Mouse (Mus musculus) neural tube, embryonic 12.5 days (tissue): Measurements from ENCODE around the gene Slc28a2. TPM values are rescaled to one million over a fixed set of nuclear protein-coding genes. Genes with fewer than 3 reads are reported as not detected.
"Not testable (repeated sequence)": the region's sequence is repeated elsewhere in the genome, so short reads cannot be mapped to it uniquely, and the experiment has no call there.

ENCODE experiments used
- ATAC-seq: fragments of 200-750 bp; cut with Nextera tagmentation; 2 replicates; pipeline ENCODE4 v1.8.0; 2017; ENCODE audit warnings: low read depth, mild to moderate bottlenecking, moderate TSS enrichment, moderate library complexity; ENCODE audit not compliant: low FRiP score
- H3K27ac ChIP-seq: fragments of 300-500 bp; sonication (generic); 2 replicates; pipeline ENCODE4 v1.5.1; 2016
- H3K27me3 ChIP-seq: fragments of 300-500 bp; sonication (generic); replicated peaks from 2 replicates; pipeline ENCODE4 v1.6.1; 2016; ENCODE audit warnings: mild to moderate bottlenecking
- H3K36me3 ChIP-seq: fragments of 300-500 bp; sonication (generic); 2 replicates; pipeline ENCODE4 v1.6.1; 2016; ENCODE audit warnings: mild to moderate bottlenecking
- H3K4me1 ChIP-seq: fragments of 300-500 bp; sonication (generic); 2 replicates; pipeline ENCODE4 v1.6.1; 2016
- H3K4me2 ChIP-seq: fragments of 300-500 bp; sonication (generic); replicated peaks from 2 replicates; pipeline ENCODE4 v1.6.1; 2016; ENCODE audit warnings: mild to moderate bottlenecking
- H3K4me3 ChIP-seq: fragments of 300-500 bp; sonication (generic); 2 replicates; pipeline ENCODE4 v1.5.1; 2016
- H3K9ac ChIP-seq: fragments of 300-500 bp; sonication (generic); 2 replicates; pipeline ENCODE4 v1.6.1; 2016; ENCODE audit warnings: mild to moderate bottlenecking
- H3K9me3 ChIP-seq: fragments of 300-500 bp; sonication (generic); 2 replicates; pipeline ENCODE4 v1.6.1; 2016; ENCODE audit warnings: mild to moderate bottlenecking
- WGBS: fragments of 180-500 bp; shearing (Covaris S2); methylation state at CpG from one replicate; pipeline ENCODE4 v1.1.7; 2016; 5-methylcytosine and 5-hydroxymethylcytosine counted together
- polyA plus RNA-seq: library from polyadenylated mRNA; unstranded; fragments of >200 nt; fragmentation: Nextera tagmentation; extraction: Ambion mirVana; gene quantifications from 2 replicates; pipeline ENCODE4 v1.2.1, GENCODE M21; 2016

The Slc28a2 gene
- 0.28 TPM in 1 of 2 replicates, not detected in the other for polyA plus RNA-seq

DNA sequence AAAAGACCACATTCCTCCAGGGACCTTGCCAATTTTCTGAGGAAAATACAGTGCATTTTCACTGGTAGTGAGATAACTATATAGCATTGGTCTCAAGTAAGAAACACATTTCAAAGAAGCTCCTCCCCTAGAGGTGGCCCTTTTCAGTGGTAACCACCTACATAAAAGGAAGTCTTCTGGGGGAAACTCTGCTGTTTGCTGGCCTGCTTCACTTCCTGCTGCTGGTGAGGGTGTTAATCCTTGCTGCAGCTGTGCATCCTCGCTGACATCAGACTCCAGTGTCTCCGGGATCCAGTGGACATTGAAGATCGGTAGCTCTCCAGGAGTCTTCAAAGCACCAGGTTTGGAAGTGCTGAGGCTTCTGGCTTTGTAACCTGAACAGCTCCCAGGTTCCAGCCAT lies at the start of gene Slc28a2:
Slc28a2 (plus strand) TSS at position 278 of the 400 bp plus-strand sequence.
- H3K36me3 ChIP-seq, H3K27ac ChIP-seq, H3K4me1 ChIP-seq, H3K9ac ChIP-seq, ATAC-seq, H3K9me3 ChIP-seq, H3K27me3 ChIP-seq, H3K4me2 ChIP-seq, H3K4me3 ChIP-seq: not testable (repeated sequence)
- 33% methylated on average over 3 of the region's 3 CpGs for WGBS

DNA sequence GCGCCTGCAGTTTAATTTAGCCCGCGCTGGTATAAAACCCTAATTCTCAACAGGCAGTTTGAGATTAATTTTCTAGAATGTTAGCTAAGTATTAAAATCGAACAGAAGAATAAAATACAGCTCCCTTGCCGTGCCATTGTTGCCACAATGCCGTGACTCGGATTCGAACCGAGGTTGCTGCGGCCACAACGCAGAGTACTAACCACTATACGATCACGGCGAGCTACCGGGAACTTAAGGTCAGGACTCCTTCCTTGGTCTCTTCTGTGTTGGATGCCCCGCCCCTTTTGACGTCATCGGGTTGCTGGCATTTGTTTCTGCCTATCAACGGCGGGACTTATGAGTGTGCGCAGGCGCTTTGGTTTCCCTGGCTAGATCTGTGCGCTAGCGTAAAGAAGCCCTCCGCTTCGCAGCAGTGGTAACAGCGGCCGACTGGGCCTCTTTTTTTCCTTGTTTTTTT lies 49.0 kb upstream of the Slc28a2 start:
- H3K36me3 ChIP-seq = no peaks in the 10 kb centered on the region
- H3K27me3 ChIP-seq = no peaks in the 10 kb centered on the region
- H3K27ac ChIP-seq = peak overlapping the region; percentile 82
- ATAC-seq = peak; percentile 87
- H3K9ac ChIP-seq = peak overlapping the region; percentile 62
- WGBS = under 1% methylated on average over 28 of the region's 28 CpGs
- no peaks in the 10 kb centered on the region for H3K4me1 ChIP-seq
- no peaks in the 10 kb centered on the region for H3K9me3 ChIP-seq
- H3K4me2 ChIP-seq = peak overlapping the region; percentile 53
- H3K4me3 ChIP-seq = peak overlapping the region; percentile 54

- Histone ChIP-seq H3K4me2 (peak overlapping the region; percentile 53), H3K9ac (peak overlapping the region; percentile 62), H3K4me3 (peak overlapping the region; percentile 54), H3K9me3 (no peaks in the 10 kb centered on the region), H3K4me1 (no peaks in the 10 kb centered on the region), H3K27me3 (no peaks in the 10 kb centered on the region), H3K27ac (peak overlapping the region; percentile 82), H3K36me3 (no peaks in the 10 kb centered on the region)
- WGBS = under 1% methylated on average over 26 of the region's 26 CpGs
- ATAC-seq = peak; percentile 84
Measured at GRCm38 (mm10) chr2:122377751-122378246, 48.5 kb upstream of the Slc28a2 start.

DNA sequence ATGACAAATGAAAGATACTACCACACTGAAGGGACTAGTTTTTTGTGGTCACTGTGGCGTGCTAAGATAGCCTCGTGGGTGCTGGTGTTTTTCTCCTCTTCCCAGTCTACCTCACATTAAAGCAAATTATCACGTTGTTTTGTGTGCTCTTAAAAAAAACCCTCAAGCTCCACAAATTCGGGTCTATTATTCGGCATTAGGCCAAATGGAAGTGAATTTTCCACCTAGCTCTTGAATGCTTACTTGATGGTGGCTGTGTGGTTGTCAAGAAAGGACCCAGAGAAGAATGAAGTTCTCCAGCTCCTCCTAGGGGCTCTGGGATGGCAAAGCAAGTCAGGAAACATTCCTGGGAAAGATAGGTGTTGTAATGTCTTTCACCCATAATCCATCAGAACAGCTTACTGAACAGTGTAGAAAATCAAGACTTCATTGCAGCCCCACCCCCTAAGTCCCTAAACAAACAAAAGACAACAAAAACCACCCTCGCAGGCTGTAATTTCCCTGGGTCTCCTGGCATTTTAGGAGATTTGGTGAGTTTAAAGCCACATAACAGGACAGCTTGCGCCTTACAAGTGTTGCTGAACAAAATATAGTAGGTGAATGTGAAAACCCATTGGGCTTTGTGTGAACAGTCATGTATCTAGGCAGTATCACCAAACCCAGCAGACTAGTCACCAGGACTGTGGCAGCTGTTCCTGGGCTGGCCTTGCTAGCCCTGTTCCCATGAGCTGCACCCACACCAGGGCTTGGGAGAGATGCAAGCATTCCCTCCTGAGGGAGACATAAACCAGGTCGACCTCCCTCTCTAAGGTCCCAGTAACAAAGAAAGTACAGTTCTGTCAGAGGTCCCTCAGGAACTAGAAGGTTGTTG lies 47.6 kb upstream of the Slc28a2 start:
- H3K9ac ChIP-seq = no peak overlapping the region
- H3K4me1 ChIP-seq = no peaks in the 10 kb centered on the region
- H3K4me2 ChIP-seq = peak overlapping the region; percentile 53
- ATAC-seq = no peak
- peak overlapping the region; percentile 9; the same call in 1 of the 2 replicates for H3K4me3 ChIP-seq
- no peaks in the 10 kb centered on the region for H3K27me3 ChIP-seq
- H3K27ac ChIP-seq = no peak overlapping the region
- H3K9me3 ChIP-seq = no peaks in the 10 kb centered on the region
- H3K36me3 ChIP-seq = no peaks in the 10 kb centered on the region
- 20% methylated on average over 8 of the region's 8 CpGs for WGBS

DNA sequence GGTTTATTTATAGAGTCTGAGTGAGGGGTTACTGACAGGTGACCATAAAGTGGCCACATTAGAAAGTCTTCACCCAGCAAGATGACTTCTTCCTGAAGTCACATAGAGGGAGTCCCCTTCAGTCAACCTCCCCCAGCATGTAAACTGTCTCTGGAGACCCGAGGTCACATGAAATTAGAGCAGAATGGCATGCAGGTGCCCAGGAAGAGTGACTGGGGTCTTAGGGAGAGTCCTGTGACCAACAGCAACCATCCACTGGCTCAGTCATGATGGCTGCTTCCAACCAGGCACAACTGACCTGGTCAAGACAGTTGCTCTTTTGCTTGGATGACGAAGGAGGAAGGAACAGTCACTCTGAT lies 47.0 kb upstream of the Slc28a2 start:
- no peak for ATAC-seq

GRCm38 (mm10) chr2:122380768-122381311 lies 45.4 kb upstream of the Slc28a2 start:
- Histone ChIP-seq H3K27me3 (no peaks in the 10 kb centered on the region), H3K4me3 (no peak overlapping the region), H3K4me2 (peak overlapping the region; percentile 47), H3K9ac (no peak overlapping the region), H3K36me3 (no peaks in the 10 kb centered on the region), H3K27ac (no peak overlapping the region), H3K4me1 (no peaks in the 10 kb centered on the region), H3K9me3 (no peaks in the 10 kb centered on the region)
- WGBS = 12% methylated on average over 11 of the region's 11 CpGs
- ATAC-seq = no peak

More for the DNA sequence above, 47.0 kb upstream of the Slc28a2 start:
- no peaks in the 10 kb centered on the region for H3K36me3 ChIP-seq
- H3K9me3 ChIP-seq = no peaks in the 10 kb centered on the region
- no peak overlapping the region for H3K4me3 ChIP-seq
- H3K27me3 ChIP-seq = no peaks in the 10 kb centered on the region
- H3K27ac ChIP-seq = no peak overlapping the region
- no peak overlapping the region for H3K4me2 ChIP-seq
- no peak overlapping the region for H3K9ac ChIP-seq
- H3K4me1 ChIP-seq = no peaks in the 10 kb centered on the region
- 50% methylated on average over 2 of the region's 2 CpGs for WGBS

DNA sequence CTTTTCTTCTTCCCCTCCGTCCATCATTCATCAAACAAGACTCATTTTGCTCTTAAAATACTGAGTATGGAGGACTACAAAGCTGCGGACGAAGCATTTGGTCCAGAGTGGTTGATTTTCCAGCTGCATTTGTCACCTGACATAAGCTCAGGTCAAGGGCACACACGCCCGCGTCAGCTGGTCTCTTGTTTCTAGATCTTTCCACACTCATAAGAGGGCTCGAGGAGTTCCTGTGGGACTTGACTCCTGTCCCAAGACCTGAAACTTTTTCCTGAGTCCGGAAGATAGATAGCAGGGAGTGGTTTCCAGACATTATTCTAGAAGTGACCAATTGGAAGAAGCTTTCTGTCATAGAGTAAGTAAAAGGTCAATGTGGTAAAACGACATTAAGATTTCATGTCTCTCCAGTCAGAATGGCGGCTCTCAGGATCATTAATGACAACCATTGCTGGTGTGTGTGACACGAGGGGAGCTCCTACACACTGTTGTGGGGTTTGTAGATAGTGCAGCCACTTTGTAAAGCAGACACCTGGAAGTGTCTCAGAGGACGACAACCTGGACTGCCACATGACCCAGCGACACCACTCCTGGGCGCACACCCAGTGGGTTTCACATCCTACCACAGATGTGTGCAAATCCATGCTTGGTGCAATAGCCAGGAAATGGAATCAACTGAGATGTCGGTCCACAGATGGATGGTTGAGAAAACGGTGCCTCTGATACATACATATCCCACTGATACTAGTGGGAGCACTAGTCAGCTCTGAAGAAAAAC lies 44.8 kb upstream of the Slc28a2 start:
- Histone ChIP-seq H3K4me3 (no peak overlapping the region), H3K9ac (no peak overlapping the region), H3K27me3 (no peaks in the 10 kb centered on the region), H3K4me2 (no peak overlapping the region), H3K36me3 (no peaks in the 10 kb centered on the region), H3K4me1 (no peaks in the 10 kb centered on the region), H3K27ac (no peak overlapping the region), H3K9me3 (no peaks in the 10 kb centered on the region)
- WGBS = 78% methylated on average over 16 of the region's 16 CpGs
- ATAC-seq = no peak

DNA sequence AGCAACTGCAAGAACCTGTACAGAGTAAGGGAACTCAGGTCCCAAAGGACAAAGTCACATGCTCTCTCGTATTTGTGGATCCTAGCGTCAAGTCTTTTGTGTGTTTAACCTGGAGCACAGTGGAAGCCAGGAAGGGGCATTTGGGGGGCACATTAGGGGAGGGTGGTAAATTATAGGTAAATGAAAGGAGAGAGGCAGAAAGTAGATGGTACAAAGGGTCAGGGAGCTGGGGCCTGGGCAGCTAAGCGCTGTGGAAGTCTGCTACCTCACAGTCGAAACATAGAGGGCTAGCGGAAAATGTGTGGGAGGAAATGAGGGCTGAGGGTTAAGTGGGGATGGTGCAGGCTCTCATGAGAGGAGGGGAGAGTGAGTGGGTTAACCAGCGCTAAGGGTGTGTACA lies 44.2 kb upstream of the Slc28a2 start:
- Histone ChIP-seq H3K27ac (no peak overlapping the region), H3K9ac (no peak overlapping the region), H3K9me3 (no peaks in the 10 kb centered on the region), H3K36me3 (no peaks in the 10 kb centered on the region), H3K4me3 (no peak overlapping the region), H3K27me3 (no peaks in the 10 kb centered on the region), H3K4me2 (no peak overlapping the region), H3K4me1 (no peaks in the 10 kb centered on the region)
- ATAC-seq = no peak
- 84% methylated on average over 6 of the region's 6 CpGs for WGBS

GRCm38 (mm10) chr2:122385095-122385494 lies 41.2 kb upstream of the Slc28a2 start:
- Histone ChIP-seq H3K9ac (no peak overlapping the region), H3K27ac (no peak overlapping the region), H3K4me1 (no peaks in the 10 kb centered on the region), H3K4me3 (no peak overlapping the region), H3K36me3 (no peaks in the 10 kb centered on the region), H3K27me3 (no peaks in the 10 kb centered on the region), H3K4me2 (no peak overlapping the region), H3K9me3 (no peaks in the 10 kb centered on the region)
- WGBS = 42% methylated on average over 3 of the region's 3 CpGs
- ATAC-seq = no peak

GRCm38 (mm10) chr2:122387135-122387534 lies 39.1 kb upstream of the Slc28a2 start:
- H3K27me3 ChIP-seq, H3K4me1 ChIP-seq, H3K4me3 ChIP-seq, ATAC-seq, H3K36me3 ChIP-seq, H3K9me3 ChIP-seq, H3K27ac ChIP-seq, H3K9ac ChIP-seq, H3K4me2 ChIP-seq: not testable (repeated sequence)
- WGBS = 94% methylated on average over 3 of the region's 3 CpGs

- H3K4me3 ChIP-seq = no peak overlapping the region
- no peak for ATAC-seq
- no peaks in the 10 kb centered on the region for H3K27me3 ChIP-seq
- no peaks in the 10 kb centered on the region for H3K4me1 ChIP-seq
- no peak overlapping the region for H3K4me2 ChIP-seq
- WGBS = 95% methylated on average over 1 of the region's 1 CpGs
- H3K9ac ChIP-seq = no peak overlapping the region
- H3K36me3 ChIP-seq = no peaks in the 10 kb centered on the region
- H3K9me3 ChIP-seq = no peaks in the 10 kb centered on the region
- no peak overlapping the region for H3K27ac ChIP-seq
Measured at GRCm38 (mm10) chr2:122396150-122396549, 30.1 kb upstream of the Slc28a2 start.

DNA sequence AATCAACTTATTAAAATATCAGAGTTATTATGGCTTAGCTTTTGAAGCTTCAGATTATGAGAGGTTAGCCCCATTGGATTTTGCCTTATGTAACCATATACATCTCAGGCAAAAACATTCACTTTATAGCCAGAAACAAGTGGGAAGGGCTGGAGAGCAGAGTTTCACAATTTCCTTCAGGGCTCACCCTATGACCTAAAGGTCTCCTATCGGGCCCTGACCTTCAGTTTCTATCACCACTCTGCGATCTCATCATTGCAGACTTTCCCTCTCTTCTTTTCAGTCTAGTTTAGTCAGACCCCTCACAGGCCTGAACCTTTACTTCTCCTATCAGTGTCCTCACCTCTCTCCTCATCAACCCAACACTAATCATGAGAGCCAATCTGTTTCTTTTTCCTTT lies 18.7 kb upstream of the Slc28a2 start:
- Histone ChIP-seq H3K4me2 (no peak overlapping the region), H3K9me3 (no peaks in the 10 kb centered on the region), H3K27ac (no peak overlapping the region), H3K9ac (no peak overlapping the region), H3K36me3 (no peaks in the 10 kb centered on the region), H3K4me3 (no peak overlapping the region), H3K27me3 (no peaks in the 10 kb centered on the region), H3K4me1 (no peaks in the 10 kb centered on the region)
- 98% methylated on average over 2 of the region's 2 CpGs for WGBS
- no peak for ATAC-seq
